In the genomic region with DNA sequence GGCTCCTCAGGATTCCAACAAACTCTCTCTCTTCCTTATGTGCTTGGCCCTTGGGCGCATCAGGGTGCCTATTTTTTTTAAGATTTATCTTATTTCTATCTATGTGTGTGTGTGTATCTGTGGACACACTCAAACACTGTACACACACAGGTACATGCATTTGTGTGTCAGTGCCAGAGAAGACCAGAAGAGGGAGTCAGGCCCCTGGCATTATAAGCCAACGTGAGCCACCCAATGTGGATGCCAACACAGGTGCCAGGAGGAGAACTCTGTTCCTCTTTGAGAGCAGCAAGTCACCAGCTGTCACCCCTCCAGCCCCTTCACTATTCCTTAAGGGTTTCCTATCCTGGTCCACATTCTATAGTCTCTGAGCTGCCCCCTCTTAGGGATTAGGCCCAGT, we compare ENCODE assay signal across 10 mouse cellular contexts. TPM values are rescaled to one million over a fixed set of nuclear protein-coding genes. Genes with fewer than 3 reads are reported as not detected.
A peak's percentile ranks its signal among the peaks of the same experiment; 100 is the strongest.
DNase-seq lines count a peak whose midpoint lies in the region; ATAC-seq and TF ChIP-seq lines count a peak whose summit lies in the region.
"Had no signal": no experiment of that assay in that cellular context is flagged by ENCODE, and none has a peak within 500 bp of the region (broad histone marks: within the 10 kb centered on the region; RNA-seq: fewer than 3 reads in every experiment).

No protein-coding gene starts in this region.

- H3K4me3 ChIP-seq in left cerebral cortex, adult 2 months = no peak overlapping the region
- H3K4me3 ChIP-seq in liver, embryonic 16.5 days (ENCODE audit: low read depth, low read length) = no peak overlapping the region
- H3K4me3 ChIP-seq in midbrain, embryonic 16.5 days (ENCODE audit: low read depth, low read length) = no peak overlapping the region
- no peak overlapping the region for H3K4me3 ChIP-seq in hindbrain, embryonic 13.5 days
- H3K4me3 ChIP-seq: embryonic facial prominence, embryonic 13.5 days; megakaryocyte, embryonic 14.5 days had no signal

- peak overlapping the region; percentile 53 for H3K27ac ChIP-seq in left cerebral cortex, adult 2 months
- no peak overlapping the region for H3K27ac ChIP-seq in liver, embryonic 16.5 days (ENCODE audit: low read length)
- H3K27ac ChIP-seq in midbrain, embryonic 16.5 days (ENCODE audit: low read length) = no peak overlapping the region
- no peak overlapping the region for H3K27ac ChIP-seq in hindbrain, embryonic 13.5 days
- H3K27ac ChIP-seq: embryonic facial prominence, embryonic 13.5 days had no signal

- WGBS in liver, embryonic 16.5 days (ENCODE audit: insufficient replicate concordance) = 34% methylated on average over 2 of the region's 2 CpGs
- 69% methylated on average over 2 of the region's 2 CpGs for WGBS in midbrain, embryonic 16.5 days
- 64% methylated on average over 2 of the region's 2 CpGs for WGBS in hindbrain, embryonic 13.5 days

- no peak overlapping the region for H3K9ac ChIP-seq in liver, embryonic 16.5 days (ENCODE audit: low read depth, low read length)
- H3K9ac ChIP-seq in midbrain, embryonic 16.5 days (ENCODE audit: low read depth, low read length) = no peak overlapping the region
- H3K9ac ChIP-seq in hindbrain, embryonic 13.5 days = no peak overlapping the region
- H3K9ac ChIP-seq: embryonic facial prominence, embryonic 13.5 days had no signal

- peak; percentile 58 for ATAC-seq in liver, embryonic 16.5 days (ENCODE audit: low read depth)
- no peak for ATAC-seq in midbrain, embryonic 16.5 days
- no peak for ATAC-seq in hindbrain, embryonic 13.5 days (ENCODE audit: low FRiP score)

- TF ChIP-seq CTCF in left cerebral cortex, adult 2 months (IDR thresholded peaks at IDR 0.05) = peak; percentile 42

- H3K4me2 ChIP-seq in liver, embryonic 16.5 days (ENCODE audit: low read depth, low read length) = no peak overlapping the region
- H3K4me2 ChIP-seq in midbrain, embryonic 16.5 days (ENCODE audit: low read length) = no peak overlapping the region
- no peak overlapping the region for H3K4me2 ChIP-seq in hindbrain, embryonic 13.5 days
- H3K4me2 ChIP-seq: embryonic facial prominence, embryonic 13.5 days had no signal

- H3K27me3 ChIP-seq in liver, embryonic 16.5 days (ENCODE audit: control insufficient read depth, insufficient read depth, low read depth, low read length) = no peaks in the 10 kb centered on the region; the same call in 1 of the 2 replicates
- no peaks in the 10 kb centered on the region for H3K27me3 ChIP-seq in midbrain, embryonic 16.5 days (ENCODE audit: control insufficient read depth, insufficient read depth, low read depth, low read length)
- 0 out of 2 replicates have a peak, but pooled peaks cover 4% of the 10 kb centered on the region for H3K27me3 ChIP-seq in hindbrain, embryonic 13.5 days

- no peaks in the 10 kb centered on the region for H3K9me3 ChIP-seq in liver, embryonic 16.5 days (replicated peaks; ENCODE audit: control insufficient read depth, low read length)
- no peaks in the 10 kb centered on the region for H3K9me3 ChIP-seq in midbrain, embryonic 16.5 days (replicated peaks; ENCODE audit: control insufficient read depth, low read length, poor library complexity, severe bottlenecking)
- H3K9me3 ChIP-seq in hindbrain, embryonic 13.5 days = no peaks in the 10 kb centered on the region
- H3K9me3 ChIP-seq: embryonic facial prominence, embryonic 13.5 days; megakaryocyte, embryonic 14.5 days had no signal

- no peaks in the 10 kb centered on the region; the same call in 1 of the 2 replicates for H3K4me1 ChIP-seq in liver, embryonic 16.5 days (ENCODE audit: control insufficient read depth, low read depth, low read length)
- H3K4me1 ChIP-seq in midbrain, embryonic 16.5 days (ENCODE audit: control insufficient read depth, insufficient read depth, low read length) = 0 out of 2 replicates have a peak, but pooled peaks cover 6% of the 10 kb centered on the region
- H3K4me1 ChIP-seq in hindbrain, embryonic 13.5 days (replicated peaks) = peaks cover 10% of the 10 kb centered on the region

- intact Hi-C loops in left cerebral cortex, adult 2 months (cut with DNase I) = loop anchor here (5.0 kb wide), 1 partner anchor 143 kb away; no protein-coding TSS in a partner anchor
- intact Hi-C loops in left cerebral cortex, postnatal 25 days (cut with DNase I) = loop anchor here (5.0 kb wide), 1 partner anchor 143 kb away; no protein-coding TSS in a partner anchor

- H3K36me3 ChIP-seq in liver, embryonic 16.5 days (ENCODE audit: control insufficient read depth, insufficient read depth) = no peaks in the 10 kb centered on the region
- H3K36me3 ChIP-seq in midbrain, embryonic 16.5 days (ENCODE audit: control insufficient read depth, insufficient read depth, low read length) = no peaks in the 10 kb centered on the region
- H3K36me3 ChIP-seq in hindbrain, embryonic 13.5 days = no peaks in the 10 kb centered on the region
- H3K36me3 ChIP-seq: embryonic facial prominence, embryonic 13.5 days had no signal

- no peak for DNase-seq in left cerebral cortex, adult 2 months (ENCODE audit: extremely low spot score in 1 of 2, low spot score in 2 of 2)
- DNase-seq in left cerebral cortex, postnatal 25 days (ENCODE audit: low spot score in 2 of 2) = no peak
- peak; percentile 46 for DNase-seq in adrenal gland, postnatal 25 days
- peak; percentile 72 to 81 for DNase-seq in spleen, postnatal 4 days (ENCODE audit: low spot score in 2 of 2)
- DNase-seq in right cerebral cortex, adult 18-20 months = no peak

RNA-seq across cellular contexts. Expression of a gene that starts 19.1 kb away (rescaled TPM):
- total RNA-seq in left cerebral cortex, adult 2 months (2021) = 10 to 100 TPM; 15.6 to 16.6 TPM
- 10 to 100 TPM in 1 of 2 experiments, 1 to 10 TPM in 1; 9.4 to 14.1 TPM for total RNA-seq in left cerebral cortex, postnatal 25 days (2021)
- total RNA-seq in adrenal gland, postnatal 25 days (2021) = 4.9 and 5.4 TPM in 2 replicates
- polyA plus RNA-seq in liver, embryonic 16.5 days (2015; fragmentation: Nextera tagmentation; extraction: Ambion mirVana) = 16.3 and 17.3 TPM in 2 replicates
- polyA plus RNA-seq in midbrain, embryonic 16.5 days (2015; fragmentation: Nextera tagmentation; extraction: Ambion mirVana) = 14.1 and 17.4 TPM in 2 replicates
- polyA plus RNA-seq in hindbrain, embryonic 13.5 days (2015; fragmentation: Nextera tagmentation; extraction: Ambion mirVana) = 15.5 and 15.6 TPM in 2 replicates

RNA-seq across cellular contexts. Expression of a gene that starts 21.4 kb away (rescaled TPM):
- 10 to 100 TPM; 31.0 to 32.8 TPM for total RNA-seq in left cerebral cortex, adult 2 months (2021)
- 10 to 100 TPM; 25.8 to 28.3 TPM for total RNA-seq in left cerebral cortex, postnatal 25 days (2021)
- total RNA-seq in adrenal gland, postnatal 25 days (2021) = 134 and 159 TPM in 2 replicates
- 6.4 and 10.8 TPM in 2 replicates for polyA plus RNA-seq in liver, embryonic 16.5 days (2015; fragmentation: Nextera tagmentation; extraction: Ambion mirVana)
- 12.6 and 14.9 TPM in 2 replicates for polyA plus RNA-seq in midbrain, embryonic 16.5 days (2015; fragmentation: Nextera tagmentation; extraction: Ambion mirVana)
- polyA plus RNA-seq in hindbrain, embryonic 13.5 days (2015; fragmentation: Nextera tagmentation; extraction: Ambion mirVana) = 22.0 and 23.1 TPM in 2 replicates

RNA-seq across cellular contexts. Expression of a gene that starts 34.0 kb away (rescaled TPM):
- total RNA-seq in left cerebral cortex, adult 2 months (2021) = 10 to 100 TPM; 38.2 to 42.1 TPM
- 10 to 100 TPM; 34.1 to 36.7 TPM for total RNA-seq in left cerebral cortex, postnatal 25 days (2021)
- 46.7 and 48.9 TPM in 2 replicates for total RNA-seq in adrenal gland, postnatal 25 days (2021)
- polyA plus RNA-seq in liver, embryonic 16.5 days (2015; fragmentation: Nextera tagmentation; extraction: Ambion mirVana) = 26.8 and 27.1 TPM in 2 replicates
- 46.8 and 51.1 TPM in 2 replicates for polyA plus RNA-seq in midbrain, embryonic 16.5 days (2015; fragmentation: Nextera tagmentation; extraction: Ambion mirVana)
- polyA plus RNA-seq in hindbrain, embryonic 13.5 days (2015; fragmentation: Nextera tagmentation; extraction: Ambion mirVana) = 52.7 and 52.8 TPM in 2 replicates

Comparison
In these comparisons a context has a peak if more than half of its experiments do, and no peak if none do; other contexts are left out.
1. DNase-seq: peak in adrenal gland, postnatal 25 days (single experiment) and spleen, postnatal 4 days (2 of 2); none in left cerebral cortex, adult 2 months (0 of 2), left cerebral cortex, postnatal 25 days (0 of 2) and right cerebral cortex, adult 18-20 months (single experiment).